Comparison of ENCODE assay signal across 11 mouse cellular contexts in the genomic region with DNA sequence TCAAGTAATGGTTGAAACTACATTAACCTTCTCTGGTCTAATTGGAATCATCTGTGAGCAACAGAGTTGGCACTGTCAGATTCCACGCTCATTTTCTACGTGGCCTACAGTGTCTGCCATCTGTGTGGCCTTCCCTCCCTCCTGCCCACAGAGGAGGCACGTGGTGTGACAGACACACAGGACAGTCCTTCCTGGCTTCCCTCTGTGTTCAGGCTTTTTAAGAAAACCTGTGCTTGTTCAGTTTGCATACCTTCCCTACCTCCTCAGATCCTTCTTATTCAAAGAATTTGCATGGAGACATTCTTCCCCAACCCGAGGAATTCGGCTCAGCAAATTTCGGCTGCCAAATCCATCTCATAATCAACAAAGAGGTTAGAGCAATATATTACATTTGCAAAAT.
DNase-seq lines count a peak whose midpoint lies in the region; ATAC-seq lines count a peak whose summit lies in the region.
"Had no signal": no experiment of that assay in that cellular context is flagged by ENCODE, and none has a peak within 500 bp of the region (broad histone marks: within the 10 kb centered on the region; RNA-seq: fewer than 3 reads in every experiment).

No protein-coding gene starts in this region.

- no peak overlapping the region for H3K4me3 ChIP-seq in forebrain, embryonic 14.5 days (ENCODE audit: low read depth, low read length)
- no peak overlapping the region for H3K4me3 ChIP-seq in forebrain, embryonic 12.5 days (replicated peaks)
- no peak overlapping the region for H3K4me3 ChIP-seq in lung, embryonic 16.5 days (ENCODE audit: low read length)
- no peak overlapping the region for H3K4me3 ChIP-seq in embryonic facial prominence, embryonic 11.5 days (ENCODE audit: low read depth, low read length)
- H3K4me3 ChIP-seq in stomach, embryonic 15.5 days (replicated peaks) = no peak overlapping the region
- H3K4me3 ChIP-seq: midbrain, embryonic 12.5 days had no signal

- 44% methylated on average over 6 of the region's 6 CpGs for WGBS in forebrain, embryonic 14.5 days
- 61% methylated on average over 6 of the region's 6 CpGs for WGBS in forebrain, embryonic 12.5 days
- WGBS in lung, embryonic 16.5 days = 23% methylated on average over 6 of the region's 6 CpGs
- 30% methylated on average over 6 of the region's 6 CpGs for WGBS in embryonic facial prominence, embryonic 11.5 days
- 46% methylated on average over 6 of the region's 6 CpGs for WGBS in stomach, embryonic 15.5 days

- no peaks in the 10 kb centered on the region for H3K27me3 ChIP-seq in forebrain, embryonic 14.5 days (replicated peaks; ENCODE audit: control insufficient read depth, insufficient read depth, low read length)
- no peaks in the 10 kb centered on the region for H3K27me3 ChIP-seq in forebrain, embryonic 12.5 days
- no peaks in the 10 kb centered on the region for H3K27me3 ChIP-seq in lung, embryonic 16.5 days (ENCODE audit: control insufficient read depth, insufficient read depth, low read depth, low read length)
- no peaks in the 10 kb centered on the region for H3K27me3 ChIP-seq in embryonic facial prominence, embryonic 11.5 days (ENCODE audit: control insufficient read depth, insufficient read depth, low read length)
- H3K27me3 ChIP-seq in stomach, embryonic 15.5 days (replicated peaks) = no peaks in the 10 kb centered on the region

- no peak overlapping the region for H3K4me2 ChIP-seq in forebrain, embryonic 14.5 days (ENCODE audit: low read length)
- H3K4me2 ChIP-seq in forebrain, embryonic 12.5 days = no peak overlapping the region
- H3K4me2 ChIP-seq in lung, embryonic 16.5 days (ENCODE audit: low read depth, low read length) = no peak overlapping the region
- H3K4me2 ChIP-seq in embryonic facial prominence, embryonic 11.5 days (ENCODE audit: low read depth, low read length) = no peak overlapping the region
- no peak overlapping the region for H3K4me2 ChIP-seq in stomach, embryonic 15.5 days
- H3K4me2 ChIP-seq: midbrain, embryonic 12.5 days had no signal

- no peaks in the 10 kb centered on the region for H3K9me3 ChIP-seq in forebrain, embryonic 14.5 days (replicated peaks; ENCODE audit: control insufficient read depth, low read length)
- H3K9me3 ChIP-seq in forebrain, embryonic 12.5 days = no peaks in the 10 kb centered on the region
- no peaks in the 10 kb centered on the region for H3K9me3 ChIP-seq in lung, embryonic 16.5 days (ENCODE audit: control insufficient read depth, low read length)
- H3K9me3 ChIP-seq in embryonic facial prominence, embryonic 11.5 days (replicated peaks; ENCODE audit: control insufficient read depth, low read length) = no peaks in the 10 kb centered on the region
- H3K9me3 ChIP-seq in stomach, embryonic 15.5 days = no peaks in the 10 kb centered on the region
- H3K9me3 ChIP-seq: midbrain, embryonic 12.5 days had no signal

- peak; percentile 20 for DNase-seq in forebrain, embryonic 14.5 days (ENCODE audit: low spot score)
- DNase-seq in lung, postnatal 36 days = no peak
- peak; percentile 61 for DNase-seq in embryonic facial prominence, embryonic 11.5 days (ENCODE audit: low spot score)
- no peak for DNase-seq in adrenal gland, postnatal 36 days
- DNase-seq in ovary, postnatal 14 days (ENCODE audit: low spot score) = no peak
- DNase-seq: liver had no signal

- H3K36me3 ChIP-seq in forebrain, embryonic 14.5 days (ENCODE audit: control insufficient read depth, insufficient read depth, low read length) = no peaks in the 10 kb centered on the region
- no peaks in the 10 kb centered on the region for H3K36me3 ChIP-seq in forebrain, embryonic 12.5 days (replicated peaks)
- no peaks in the 10 kb centered on the region for H3K36me3 ChIP-seq in lung, embryonic 16.5 days (ENCODE audit: control insufficient read depth, insufficient read depth, low read length)
- no peaks in the 10 kb centered on the region for H3K36me3 ChIP-seq in embryonic facial prominence, embryonic 11.5 days (replicated peaks; ENCODE audit: control insufficient read depth, insufficient read depth, low read depth, low read length)
- no peaks in the 10 kb centered on the region for H3K36me3 ChIP-seq in stomach, embryonic 15.5 days
- H3K36me3 ChIP-seq: midbrain, embryonic 12.5 days had no signal

- no peak overlapping the region for H3K9ac ChIP-seq in forebrain, embryonic 14.5 days (ENCODE audit: low read length)
- H3K9ac ChIP-seq in forebrain, embryonic 12.5 days = no peak overlapping the region
- H3K9ac ChIP-seq in lung, embryonic 16.5 days (ENCODE audit: low read length) = no peak overlapping the region
- H3K9ac ChIP-seq in embryonic facial prominence, embryonic 11.5 days (replicated peaks; ENCODE audit: low read length) = no peak overlapping the region
- no peak overlapping the region for H3K9ac ChIP-seq in stomach, embryonic 15.5 days
- H3K9ac ChIP-seq: midbrain, embryonic 12.5 days had no signal

- peaks cover 12% of the 10 kb centered on the region for H3K4me1 ChIP-seq in forebrain, embryonic 14.5 days (ENCODE audit: control insufficient read depth, insufficient read depth, low read length)
- H3K4me1 ChIP-seq in forebrain, embryonic 12.5 days = peaks cover 29% of the 10 kb centered on the region
- H3K4me1 ChIP-seq in lung, embryonic 16.5 days (replicated peaks; ENCODE audit: control insufficient read depth, insufficient read depth, low read length) = peaks cover 19% of the 10 kb centered on the region
- no peaks in the 10 kb centered on the region; the same call in 1 of the 2 replicates for H3K4me1 ChIP-seq in embryonic facial prominence, embryonic 11.5 days (ENCODE audit: control insufficient read depth, insufficient read depth, low read length)
- peaks cover 15% of the 10 kb centered on the region for H3K4me1 ChIP-seq in stomach, embryonic 15.5 days

- ATAC-seq in forebrain, embryonic 14.5 days = 0 out of 2 replicates have a peak, but pooled peaks have one; percentile 35
- no peak for ATAC-seq in forebrain, embryonic 12.5 days (ENCODE audit: low FRiP score)
- ATAC-seq in lung, embryonic 16.5 days (ENCODE audit: low read depth) = no peak
- ATAC-seq in embryonic facial prominence, embryonic 11.5 days (replicated peaks; ENCODE audit: insufficient number of reproducible peaks, low FRiP score, low TSS enrichment, low read depth) = no peak
- ATAC-seq in stomach, embryonic 15.5 days (ENCODE audit: insufficient read depth, low FRiP score, low read depth) = no peak

- no peak overlapping the region for H3K27ac ChIP-seq in forebrain, embryonic 14.5 days (ENCODE audit: low read depth, low read length)
- no peak overlapping the region for H3K27ac ChIP-seq in forebrain, embryonic 12.5 days
- peak overlapping the region; percentile 74 for H3K27ac ChIP-seq in lung, embryonic 16.5 days (ENCODE audit: low read length)
- H3K27ac ChIP-seq in embryonic facial prominence, embryonic 11.5 days (replicated peaks; ENCODE audit: low read depth, low read length) = no peak overlapping the region
- H3K27ac ChIP-seq in stomach, embryonic 15.5 days = 0 out of 2 replicates have a peak overlapping the region, but pooled peaks have one; percentile 14
- H3K27ac ChIP-seq: kidney, postnatal 0 days; midbrain, embryonic 12.5 days had no signal

Comparison
In these comparisons a context has a peak if more than half of its experiments do, and no peak if none do; other contexts are left out.
1. DNase-seq: peak in forebrain, embryonic 14.5 days (single experiment) and embryonic facial prominence, embryonic 11.5 days (single experiment); none in lung, postnatal 36 days (single experiment), adrenal gland, postnatal 36 days (0 of 2) and ovary, postnatal 14 days (single experiment).
2. H3K27ac ChIP-seq: peak in lung, embryonic 16.5 days (single experiment) and stomach, embryonic 15.5 days (single experiment); none in forebrain, embryonic 14.5 days (single experiment), forebrain, embryonic 12.5 days (single experiment) and embryonic facial prominence, embryonic 11.5 days (single experiment).